Mouse (Mus musculus): ENCODE results near the gene Tenm4. TPM values are rescaled to one million over a fixed set of nuclear protein-coding genes. Genes with fewer than 3 reads are reported as not detected.

The Tenm4 gene
- polyA plus RNA-seq, 1 experiment from 2014 or later = 45.8 TPM

- Histone ChIP-seq H3K4me1 (replicated peaks) (peaks cover 6% of the 10 kb centered on the region; the same call in 1 of the 2 replicates), H3K9me3 (no peaks in the 10 kb centered on the region), H3K36me3 (no peaks in the 10 kb centered on the region), H3K4me2 (no peak overlapping the region), H3K4me3 (replicated peaks) (no peak overlapping the region), H3K27me3 (peaks cover 18% of the 10 kb centered on the region), H3K27ac (no peak overlapping the region), H3K9ac (replicated peaks) (no peak overlapping the region)
- WGBS = 25% methylated on average over 10 of the region's 10 CpGs
- no peak for ATAC-seq (ENCODE audit: insufficient number of reproducible peaks, insufficient read depth, low FRiP score, low TSS enrichment, low read depth)
These were observed 33.8 kb downstream of the Tenm4 start for GRCm38 (mm10) chr7:96204809-96205350.

GRCm38 (mm10) chr7:96207071-96207470 lies 36.0 kb downstream of the Tenm4 start:
- Histone ChIP-seq H3K9ac (replicated peaks) (no peak overlapping the region), H3K27me3 (peaks cover 20% of the 10 kb centered on the region), H3K4me1 (replicated peaks) (peaks cover 13% of the 10 kb centered on the region), H3K4me2 (no peak overlapping the region), H3K36me3 (no peaks in the 10 kb centered on the region), H3K9me3 (no peaks in the 10 kb centered on the region), H3K4me3 (replicated peaks) (no peak overlapping the region), H3K27ac (no peak overlapping the region)
- WGBS = 71% methylated on average over 3 of the region's 3 CpGs
- no peak for ATAC-seq (ENCODE audit: insufficient number of reproducible peaks, insufficient read depth, low FRiP score, low TSS enrichment, low read depth)

GRCm38 (mm10) chr7:96209783-96210524 lies 38.9 kb downstream of the Tenm4 start:
- Histone ChIP-seq H3K27me3 (peaks cover 23% of the 10 kb centered on the region), H3K36me3 (no peaks in the 10 kb centered on the region), H3K4me1 (replicated peaks) (peaks cover 30% of the 10 kb centered on the region), H3K4me3 (replicated peaks) (peak overlapping the region; percentile 75), H3K9ac (replicated peaks) (peak overlapping the region; percentile 86), H3K27ac (peak overlapping the region; percentile 89), H3K9me3 (no peaks in the 10 kb centered on the region), H3K4me2 (peak overlapping the region; percentile 90)
- ATAC-seq (ENCODE audit: insufficient number of reproducible peaks, insufficient read depth, low FRiP score, low TSS enrichment, low read depth) = peak; percentile 48; the same call in 1 of the 2 replicates
- 1% methylated on average over 52 of the region's 75 CpGs for WGBS

- H3K4me3 ChIP-seq (replicated peaks) = peak overlapping the region; percentile 75
- H3K27me3 ChIP-seq = peaks cover 23% of the 10 kb centered on the region
- WGBS = under 1% methylated on average over 62 of the region's 62 CpGs
These were observed 39.7 kb downstream of the Tenm4 start for GRCm38 (mm10) chr7:96210525-96211369.

GRCm38 (mm10) chr7:96211618-96212021 lies 40.6 kb downstream of the Tenm4 start:
- peaks cover 40% of the 10 kb centered on the region for H3K4me1 ChIP-seq (replicated peaks)
- H3K27ac ChIP-seq = peak overlapping the region; percentile 50; the same call in 1 of the 2 replicates
- no peak for ATAC-seq (ENCODE audit: insufficient number of reproducible peaks, insufficient read depth, low FRiP score, low TSS enrichment, low read depth)

More at GRCm38 (mm10) chr7:96210525-96211369, 39.7 kb downstream of the Tenm4 start:
- H3K4me1 ChIP-seq (replicated peaks) = peaks cover 32% of the 10 kb centered on the region
- H3K36me3 ChIP-seq = no peaks in the 10 kb centered on the region
- peak overlapping the region; percentile 89 for H3K27ac ChIP-seq
- H3K9ac ChIP-seq (replicated peaks) = peak overlapping the region; percentile 86
- peak overlapping the region; percentile 90 for H3K4me2 ChIP-seq
- peak; percentile 17; the same call in 1 of the 2 replicates for ATAC-seq (ENCODE audit: insufficient number of reproducible peaks, insufficient read depth, low FRiP score, low TSS enrichment, low read depth)
- no peaks in the 10 kb centered on the region for H3K9me3 ChIP-seq

GRCm38 (mm10) chr7:96212224-96212591 lies 41.2 kb downstream of the Tenm4 start:
- peak overlapping the region; percentile 75 for H3K4me3 ChIP-seq (replicated peaks)
- no peaks in the 10 kb centered on the region for H3K36me3 ChIP-seq
- peaks cover 40% of the 10 kb centered on the region for H3K4me1 ChIP-seq (replicated peaks)
- WGBS = 2% methylated on average over 9 of the region's 9 CpGs
- H3K4me2 ChIP-seq = peak overlapping the region; percentile 90
- no peak for ATAC-seq (ENCODE audit: insufficient number of reproducible peaks, insufficient read depth, low FRiP score, low TSS enrichment, low read depth)
- H3K27me3 ChIP-seq = peaks cover 23% of the 10 kb centered on the region
- H3K9ac ChIP-seq (replicated peaks) = peak overlapping the region; percentile 86; the same call in 1 of the 2 replicates
- no peaks in the 10 kb centered on the region for H3K9me3 ChIP-seq
- peak overlapping the region; percentile 91 for H3K27ac ChIP-seq

More at GRCm38 (mm10) chr7:96211618-96212021, 40.6 kb downstream of the Tenm4 start:
- peak overlapping the region; percentile 86 for H3K9ac ChIP-seq (replicated peaks)
- H3K27me3 ChIP-seq = peaks cover 23% of the 10 kb centered on the region
- H3K36me3 ChIP-seq = no peaks in the 10 kb centered on the region
- H3K4me3 ChIP-seq (replicated peaks) = peak overlapping the region; percentile 75
- H3K4me2 ChIP-seq = peak overlapping the region; percentile 90
- WGBS = under 1% methylated on average over 17 of the region's 17 CpGs
- H3K9me3 ChIP-seq = no peaks in the 10 kb centered on the region

- ATAC-seq (ENCODE audit: insufficient number of reproducible peaks, insufficient read depth, low FRiP score, low TSS enrichment, low read depth) = peak; percentile 64
- Histone ChIP-seq H3K9me3 (no peaks in the 10 kb centered on the region), H3K27me3 (peaks cover 23% of the 10 kb centered on the region), H3K36me3 (no peaks in the 10 kb centered on the region), H3K4me3 (replicated peaks) (peak overlapping the region; percentile 75), H3K4me1 (replicated peaks) (peaks cover 40% of the 10 kb centered on the region), H3K4me2 (peak overlapping the region; percentile 90), H3K9ac (replicated peaks) (peak overlapping the region; percentile 86), H3K27ac (peak overlapping the region; percentile 91)
- under 1% methylated on average over 48 of the region's 48 CpGs for WGBS
These were observed 41.8 kb downstream of the Tenm4 start for GRCm38 (mm10) chr7:96212592-96213541.

GRCm38 (mm10) chr7:96213741-96214140 lies 42.7 kb downstream of the Tenm4 start:
- no peaks in the 10 kb centered on the region for H3K36me3 ChIP-seq
- WGBS = 8% methylated on average over 9 of the region's 10 CpGs
- peak overlapping the region; percentile 75 for H3K4me3 ChIP-seq (replicated peaks)
- H3K9ac ChIP-seq (replicated peaks) = peak overlapping the region; percentile 86
- peaks cover 16% of the 10 kb centered on the region for H3K27me3 ChIP-seq
- no peaks in the 10 kb centered on the region for H3K9me3 ChIP-seq
- peak overlapping the region; percentile 91 for H3K27ac ChIP-seq
- peak overlapping the region; percentile 90 for H3K4me2 ChIP-seq
- H3K4me1 ChIP-seq (replicated peaks) = peaks cover 40% of the 10 kb centered on the region
- ATAC-seq (ENCODE audit: insufficient number of reproducible peaks, insufficient read depth, low FRiP score, low TSS enrichment, low read depth) = no peak

- H3K36me3 ChIP-seq = no peaks in the 10 kb centered on the region
- peaks cover 4% of the 10 kb centered on the region; the same call in 1 of the 2 replicates for H3K27me3 ChIP-seq
- ATAC-seq (ENCODE audit: insufficient number of reproducible peaks, insufficient read depth, low FRiP score, low TSS enrichment, low read depth) = no peak
- 74% methylated on average over 2 of the region's 2 CpGs for WGBS
- H3K27ac ChIP-seq = no peak overlapping the region
- H3K4me2 ChIP-seq = no peak overlapping the region
- no peak overlapping the region for H3K9ac ChIP-seq (replicated peaks)
- H3K4me1 ChIP-seq (replicated peaks) = peaks cover 34% of the 10 kb centered on the region
- H3K9me3 ChIP-seq = no peaks in the 10 kb centered on the region
- H3K4me3 ChIP-seq (replicated peaks) = no peak overlapping the region
These were observed 43.8 kb downstream of the Tenm4 start for GRCm38 (mm10) chr7:96214876-96215275.

GRCm38 (mm10) chr7:96215894-96216509 lies 45.0 kb downstream of the Tenm4 start:
- H3K9ac ChIP-seq (replicated peaks) = no peak overlapping the region
- peaks cover 36% of the 10 kb centered on the region for H3K4me1 ChIP-seq (replicated peaks)
- H3K27me3 ChIP-seq = peaks cover 4% of the 10 kb centered on the region; the same call in 1 of the 2 replicates
- no peak overlapping the region for H3K4me2 ChIP-seq
- no peak for ATAC-seq (ENCODE audit: insufficient number of reproducible peaks, insufficient read depth, low FRiP score, low TSS enrichment, low read depth)
- 53% methylated on average over 5 of the region's 5 CpGs for WGBS
- H3K36me3 ChIP-seq = no peaks in the 10 kb centered on the region
- no peak overlapping the region for H3K27ac ChIP-seq
- no peak overlapping the region for H3K4me3 ChIP-seq (replicated peaks)
- no peaks in the 10 kb centered on the region for H3K9me3 ChIP-seq
